Mouse (Mus musculus): ENCODE results near the gene Ttc7. TPM values are rescaled to one million over a fixed set of nuclear protein-coding genes. Genes with fewer than 3 reads are reported as not detected.

The Ttc7 gene
- 3.3 TPM for polyA plus RNA-seq (2014; fragmentation: Illumina TruSeq; extraction: RNeasy Lipid Tissue Mini Kit (QIAGEN cat#74804); ENCODE audit: low read depth, low replicate concordance)

DNA sequence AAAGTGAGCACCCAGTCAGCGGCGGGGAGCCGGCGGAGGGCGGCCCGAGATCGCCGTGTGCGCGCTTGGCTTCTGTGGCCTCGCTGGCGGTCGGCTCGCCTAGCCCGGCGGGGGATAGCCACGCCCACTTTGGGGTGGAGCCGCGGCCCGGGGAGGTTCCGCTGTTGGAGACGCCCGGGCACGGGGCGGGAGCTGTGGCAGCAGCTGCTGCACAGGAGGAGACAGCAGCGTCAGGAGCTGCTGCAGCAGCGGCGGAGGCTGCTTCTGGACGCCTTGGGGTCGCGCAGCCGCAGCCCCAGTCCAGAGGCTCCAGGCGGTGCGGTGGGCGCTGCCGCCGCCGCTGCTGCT is at the start of gene Ttc7:
TSS of gene Ttc7 (plus strand) at position 181 of the 348 bp plus-strand sequence.

DNA sequence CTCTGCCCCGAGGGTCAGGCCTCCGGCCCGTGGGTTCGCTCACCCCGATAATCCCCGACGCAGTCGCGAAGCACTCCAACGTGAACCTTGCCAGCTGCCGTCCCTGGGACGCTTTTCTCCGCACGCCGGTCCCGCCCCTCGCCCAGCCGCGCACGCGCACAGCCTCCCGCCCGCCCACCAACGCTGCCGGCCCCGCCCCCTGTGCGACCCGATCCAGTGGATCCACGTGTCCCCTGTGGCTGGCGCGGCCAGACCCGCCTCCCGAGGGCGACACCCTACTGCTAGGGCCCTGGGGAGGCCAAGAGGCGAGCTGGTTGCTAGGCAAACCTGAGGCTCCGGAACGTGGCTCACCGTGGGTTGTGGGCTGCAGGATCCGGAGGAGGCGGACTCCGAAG is 16.9 kb upstream of the Ttc7 start, which contains the start of gene Mcfd2:
TSS of gene Mcfd2 (minus strand) at position 144 of the 395 bp plus-strand sequence.

DNA sequence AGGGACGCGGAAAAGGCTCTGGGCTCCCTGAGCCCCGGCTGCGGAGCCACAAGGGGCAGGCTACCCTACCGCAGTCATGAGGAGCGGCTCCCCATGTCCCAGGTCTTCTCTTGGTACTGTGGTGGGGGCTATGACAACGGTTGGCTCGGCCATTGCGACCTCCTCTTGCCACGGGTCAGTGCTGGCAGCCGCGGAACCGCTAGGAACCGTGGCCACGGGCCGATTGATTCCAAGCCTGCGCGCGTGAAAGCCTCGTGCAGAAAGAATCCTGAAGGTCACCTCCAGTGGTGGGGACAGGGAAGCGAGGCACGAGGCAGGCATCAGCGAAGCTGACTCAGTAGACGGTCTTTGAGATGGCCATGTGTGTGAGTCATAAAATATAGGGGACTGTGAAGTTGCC is 144.8 kb downstream of the Ttc7 start, which contains the start of gene Stpg4:
TSS of gene Stpg4 (minus strand) at position 231 of the 400 bp plus-strand sequence.

Other genes with a start within 250 kb of the Ttc7 start
- gene Socs5, start 175.2 kb upstream of the Ttc7 start, polyA plus RNA-seq (2014; fragmentation: Illumina TruSeq; extraction: RNeasy Lipid Tissue Mini Kit (QIAGEN cat#74804); ENCODE audit: low read depth, low replicate concordance): 55.2 TPM
- gene Mcfd2, start 17.0 kb upstream of the Ttc7 start, polyA plus RNA-seq (2014; fragmentation: Illumina TruSeq; extraction: RNeasy Lipid Tissue Mini Kit (QIAGEN cat#74804); ENCODE audit: low read depth, low replicate concordance): 341 TPM
- not detected for gene Stpg4, start 144.9 kb downstream of the Ttc7 start, polyA plus RNA-seq (2014; fragmentation: Illumina TruSeq; extraction: RNeasy Lipid Tissue Mini Kit (QIAGEN cat#74804); ENCODE audit: low read depth, low replicate concordance)
- gene Calm2, start 164.0 kb downstream of the Ttc7 start, polyA plus RNA-seq (2014; fragmentation: Illumina TruSeq; extraction: RNeasy Lipid Tissue Mini Kit (QIAGEN cat#74804); ENCODE audit: low read depth, low replicate concordance): 2,220 TPM